Mouse (Mus musculus) natural killer cell, adult 2 months (primary cell): ENCODE measurements at regions not wholly inside any gene's neighbourhood (a gene's known extent, or its start where the extent isn't known, plus 50 kb on each side); places are given as distances from the start of the nearest gene placed in this dataset.

Experiments used
- DNase-seq, 2 experiments: peaks; one replicate each; pipeline ENCODE4 v3.0.0; 2022; ENCODE audit warnings: low spot score in 2 of 2

DNA sequence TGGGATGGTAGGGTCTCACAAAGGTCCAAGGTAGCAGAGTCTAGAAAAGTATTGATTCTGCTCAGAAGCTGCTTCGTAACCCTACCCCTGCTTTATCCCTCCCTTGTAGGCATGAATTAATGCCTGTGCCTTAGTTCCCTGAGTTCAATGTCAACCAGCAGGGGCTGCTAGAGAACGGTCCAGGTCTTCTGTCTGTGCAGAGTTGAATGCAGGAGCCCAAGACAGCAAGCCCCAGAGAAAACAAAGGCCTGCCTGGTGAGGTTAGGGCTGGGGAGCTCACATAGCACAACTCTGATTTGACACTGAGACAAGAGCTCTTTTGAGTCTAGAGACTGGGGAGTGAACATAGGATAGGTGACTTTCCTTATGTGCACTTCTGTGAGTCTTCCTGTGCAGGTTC, 56.6 kb downstream of the Olig3 start:
- no peak for DNase-seq

DNA sequence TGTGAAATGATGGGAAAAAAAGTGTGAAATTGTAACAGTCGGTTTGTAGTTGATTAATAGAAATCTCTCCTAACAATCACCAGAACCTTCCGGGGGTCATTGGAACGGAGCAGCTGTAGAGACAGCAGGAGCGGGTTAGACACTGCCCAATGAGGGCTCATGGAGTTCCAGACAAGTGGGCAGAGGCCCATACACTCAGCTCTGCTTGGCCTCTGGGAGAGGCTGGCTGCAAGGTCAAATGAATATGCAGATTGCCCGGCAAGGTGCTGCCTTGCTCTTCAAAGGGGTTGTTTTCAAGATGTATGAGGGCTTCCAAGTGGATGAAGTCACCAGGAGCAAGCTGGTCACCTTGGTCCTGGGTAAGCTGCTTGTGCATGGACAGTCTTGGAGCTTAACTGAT, 57.6 kb downstream of the Olig3 start:
- DNase-seq = no peak

DNA sequence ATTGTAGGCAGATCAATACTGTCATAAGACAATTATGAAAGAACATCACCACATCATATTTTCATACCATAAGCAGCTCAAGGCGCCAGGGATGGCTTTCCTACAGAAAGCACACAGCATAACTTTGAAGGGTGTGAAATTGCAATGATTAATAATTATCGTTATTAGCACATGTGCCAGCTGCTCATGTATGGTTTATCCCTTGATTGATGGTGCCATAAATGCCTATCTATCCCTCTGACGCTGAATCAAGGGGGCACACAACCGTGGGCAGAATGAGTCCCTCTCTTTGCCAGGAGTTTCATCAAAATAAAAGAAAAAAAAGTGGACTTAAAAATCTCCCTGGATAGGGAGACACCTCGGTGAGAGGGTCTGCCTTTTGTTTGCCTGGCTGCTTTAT, 58.5 kb downstream of the Olig3 start:
- no peak for DNase-seq

DNA sequence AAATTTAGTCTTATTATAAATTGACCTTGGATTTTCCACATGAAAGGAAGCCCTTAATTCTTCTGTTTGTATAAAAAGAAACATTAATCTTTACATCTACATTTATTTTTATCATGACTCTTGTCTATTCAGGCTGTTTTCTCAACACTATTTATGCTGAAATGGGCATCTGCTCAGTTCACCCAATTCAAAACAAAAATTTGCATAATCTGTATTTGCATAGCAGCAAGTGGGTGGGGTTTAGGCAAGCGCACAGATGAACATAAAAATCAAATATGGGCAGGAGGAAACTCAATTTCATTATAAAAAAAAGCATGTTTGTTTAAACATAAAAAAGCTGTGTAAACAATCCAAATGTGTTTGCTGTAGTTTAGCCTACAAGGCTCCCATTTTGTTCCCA, 67.7 kb downstream of the Olig3 start:
- no peak for DNase-seq

- DNase-seq = no peak
Measured at GRCm38 (mm10) chr10:19424961-19425360, 68.6 kb downstream of the Olig3 start.

GRCm38 (mm10) chr10:19426835-19427234, 70.5 kb downstream of the Olig3 start:
- DNase-seq = no peak

DNA sequence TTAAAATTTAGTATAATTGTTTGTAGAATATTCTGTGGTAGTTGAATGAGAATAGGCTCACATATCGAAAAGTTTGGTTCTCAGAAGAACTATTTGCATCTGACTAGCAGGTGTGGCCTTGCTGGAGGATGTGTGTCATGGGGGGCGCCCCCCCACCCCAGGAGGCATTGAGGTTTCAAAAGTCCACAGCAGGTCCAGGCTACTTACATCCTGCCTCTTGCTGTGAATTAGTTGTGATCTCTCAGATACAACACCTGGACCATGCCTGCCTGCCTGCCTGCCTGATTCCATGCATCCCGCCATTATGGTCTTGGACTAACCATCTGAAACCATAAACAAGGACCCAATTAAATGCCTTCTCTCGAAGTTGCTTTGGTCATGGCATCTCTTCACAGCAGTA, 76.2 kb downstream of the Olig3 start:
- DNase-seq = no peak

- DNase-seq = no peak
Measured at GRCm38 (mm10) chr10:19434661-19435060, 78.3 kb downstream of the Olig3 start.

- DNase-seq = no peak
Measured at GRCm38 (mm10) chr10:19441807-19442206, 85.5 kb downstream of the Olig3 start.

DNA sequence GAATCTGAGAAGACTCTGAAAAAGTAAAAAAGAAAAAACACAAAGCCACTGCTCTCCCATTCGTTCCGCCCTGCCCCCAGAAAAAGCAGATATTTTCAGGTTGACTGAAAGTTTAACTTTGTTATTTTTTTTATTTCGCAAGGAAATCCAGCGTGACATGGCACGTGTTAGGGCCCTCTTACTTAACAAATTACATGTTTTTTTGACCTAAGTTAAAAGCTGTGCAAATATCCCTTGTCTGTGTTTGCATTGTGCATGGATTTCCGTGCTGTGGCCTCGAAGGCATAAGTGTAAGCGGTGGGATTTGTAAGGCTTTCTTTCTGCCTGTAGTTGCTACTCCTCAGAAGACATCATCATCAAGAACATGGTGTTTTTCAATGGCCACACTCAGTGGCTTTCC, 87.2 kb downstream of the Olig3 start:
- no peak for DNase-seq

DNA sequence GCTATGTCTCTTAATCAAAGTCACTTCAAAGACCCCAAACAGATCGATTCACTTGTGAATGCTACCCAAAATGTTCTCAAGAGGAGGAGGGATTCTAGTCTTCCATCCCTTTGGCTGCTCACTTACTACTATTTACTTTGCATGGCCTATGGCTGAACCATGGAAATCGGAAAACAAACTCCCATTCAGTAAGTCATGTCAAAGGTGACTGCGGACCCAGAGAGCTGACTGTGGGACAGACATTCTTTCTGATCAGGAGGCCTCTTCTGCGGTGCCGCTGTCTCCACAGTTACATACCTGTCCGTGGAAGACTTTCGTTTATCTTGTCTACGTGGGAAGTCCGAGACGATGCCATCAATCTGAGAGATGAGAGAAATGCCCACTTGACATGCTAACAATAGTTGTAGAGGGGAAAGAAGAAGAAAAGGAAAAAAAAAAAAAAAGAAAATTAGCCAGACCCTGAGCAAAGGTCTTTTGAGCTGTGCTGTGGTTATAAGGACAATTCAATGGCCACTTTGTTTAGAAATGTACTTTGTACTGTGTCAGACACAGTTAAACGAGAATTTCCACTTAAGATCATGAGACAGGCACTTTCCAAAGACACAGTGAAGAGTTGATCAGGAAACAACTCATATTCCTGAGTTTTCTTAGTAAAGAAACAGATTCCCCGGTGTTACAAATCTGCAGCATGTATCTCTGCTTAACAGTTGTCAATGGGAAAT, 92.7 kb downstream of the Olig3 start:
- DNase-seq = no peak

GRCm38 (mm10) chr10:19459053-19459452, 102.7 kb downstream of the Olig3 start:
- DNase-seq = no peak

DNA sequence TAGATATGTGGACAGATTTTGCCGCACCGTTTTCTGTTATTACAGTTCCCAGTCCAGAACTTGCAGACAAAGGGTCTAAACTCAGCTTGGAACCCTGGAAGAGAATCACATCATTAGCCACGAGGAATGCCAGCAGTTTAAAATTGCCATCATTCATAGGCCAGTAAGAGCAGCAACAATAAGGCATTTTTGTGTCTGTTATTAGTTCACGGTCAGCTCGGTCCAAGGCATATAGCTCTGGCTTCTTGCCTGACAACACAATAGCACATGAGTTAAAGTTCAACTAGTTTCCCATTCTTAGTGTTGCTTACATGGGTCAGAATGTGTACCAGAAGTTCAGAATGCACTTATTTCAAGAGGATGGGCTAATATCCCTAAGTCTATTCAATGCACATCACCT, 103.4 kb downstream of the Olig3 start:
- DNase-seq = no peak

GRCm38 (mm10) chr10:19460164-19460563, 103.8 kb downstream of the Olig3 start:
- no peak for DNase-seq

GRCm38 (mm10) chr10:19463800-19464199, 107.5 kb downstream of the Olig3 start:
- DNase-seq = no peak

DNA sequence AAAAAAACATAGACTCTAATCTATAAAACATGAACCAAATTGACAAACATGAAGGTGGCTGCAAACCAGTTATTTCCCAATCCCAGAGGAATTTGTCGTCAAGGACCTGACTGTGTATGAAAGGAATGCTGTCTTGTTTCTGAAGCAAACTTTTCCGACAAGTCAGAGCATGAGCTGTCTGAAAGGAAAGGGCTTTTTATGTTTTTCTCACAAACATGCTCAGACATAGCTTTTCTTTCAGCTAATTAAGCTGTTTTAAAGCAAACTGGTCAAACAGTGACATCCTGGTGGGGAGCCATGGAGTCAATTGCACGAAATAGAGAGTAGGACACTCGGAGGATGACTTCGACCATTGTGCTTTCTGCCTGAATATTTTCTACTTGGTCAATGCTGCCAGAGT, 108.2 kb downstream of the Olig3 start:
- no peak for DNase-seq

DNA sequence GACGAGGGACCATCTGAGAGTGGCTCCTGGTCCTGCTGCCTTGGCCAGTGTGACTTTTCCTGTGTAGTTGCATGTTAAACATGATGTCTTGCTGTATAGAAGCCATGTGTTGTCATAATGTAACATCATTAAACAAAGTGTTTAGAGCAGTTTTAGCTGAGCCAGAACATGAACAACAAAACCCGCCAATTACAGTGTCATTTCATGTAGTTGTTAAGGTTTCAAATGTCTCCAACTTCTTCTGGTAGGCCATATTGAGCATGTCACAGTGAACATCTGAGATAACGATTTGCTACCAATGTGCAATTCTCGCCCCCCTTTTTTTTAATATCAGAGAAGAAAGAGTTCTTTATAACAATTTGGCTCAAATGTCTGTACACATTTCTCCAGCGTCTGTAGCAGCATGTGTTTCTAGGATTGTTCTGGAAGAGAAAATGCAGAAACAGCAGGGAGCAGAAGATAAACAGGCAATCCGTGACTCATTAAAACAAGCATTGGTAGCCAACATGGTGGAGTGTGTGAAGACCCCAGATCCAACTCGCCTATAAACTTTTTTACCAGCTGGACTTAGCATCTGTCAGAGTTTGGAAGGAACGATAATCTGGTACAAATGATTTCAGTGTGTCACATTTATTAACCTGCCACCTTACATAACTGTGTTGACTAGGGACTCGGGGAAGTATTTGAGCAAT, 115.2 kb downstream of the Olig3 start:
- no peak for DNase-seq

GRCm38 (mm10) chr10:19472066-19472465, 115.7 kb downstream of the Olig3 start:
- DNase-seq = no peak

GRCm38 (mm10) chr10:19472949-19473535, 116.7 kb downstream of the Olig3 start:
- DNase-seq = no peak

GRCm38 (mm10) chr10:19485537-19486135, 106.1 kb upstream of the Ifngr1 start:
- no peak for DNase-seq

- no peak for DNase-seq
Measured at GRCm38 (mm10) chr10:19490500-19490899, 101.2 kb upstream of the Ifngr1 start.

DNA sequence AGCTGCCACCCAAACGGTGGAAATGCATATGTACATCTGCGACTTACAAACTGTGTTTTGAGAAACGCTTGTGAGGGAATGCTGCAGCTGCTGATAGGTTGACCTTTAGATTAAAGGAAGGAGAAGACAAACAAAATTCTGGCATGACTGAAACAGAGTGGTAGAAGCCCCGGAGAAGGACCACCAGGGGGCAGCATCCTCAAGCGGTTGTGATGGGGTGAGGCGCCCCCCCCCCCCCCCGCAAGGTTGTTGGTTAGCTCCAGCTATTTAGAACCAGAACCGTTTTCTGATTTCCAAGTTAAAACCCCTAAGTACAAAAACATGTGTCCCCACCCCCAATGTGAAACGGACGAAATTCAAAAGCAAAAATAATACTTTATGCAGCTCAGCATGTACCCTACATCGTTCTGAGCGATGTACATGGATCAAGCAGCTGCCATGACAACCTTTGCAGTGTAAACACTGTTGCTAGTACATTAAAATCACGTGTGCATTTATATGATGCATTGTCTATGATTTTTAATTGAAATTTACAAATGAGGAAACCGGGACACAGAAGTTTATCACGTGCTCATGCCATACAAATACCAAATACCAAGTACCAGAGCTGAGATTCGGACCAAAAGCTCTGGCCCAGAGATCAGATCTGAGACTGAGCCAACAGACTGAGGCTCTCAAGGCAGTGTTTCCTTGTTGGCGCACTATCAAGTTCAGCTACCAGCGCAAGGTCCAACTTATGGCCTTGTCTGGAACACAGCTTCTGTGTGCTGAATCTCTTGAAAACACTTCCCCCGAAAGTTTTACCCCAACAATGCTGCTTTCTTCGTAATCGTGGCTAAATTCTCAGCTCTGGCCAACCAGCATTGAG, 100.0 kb upstream of the Ifngr1 start:
- DNase-seq = peak; percentile 75 to 78
